Mouse (Mus musculus): ENCODE data around the gene St5.

St5 gene

DNA sequence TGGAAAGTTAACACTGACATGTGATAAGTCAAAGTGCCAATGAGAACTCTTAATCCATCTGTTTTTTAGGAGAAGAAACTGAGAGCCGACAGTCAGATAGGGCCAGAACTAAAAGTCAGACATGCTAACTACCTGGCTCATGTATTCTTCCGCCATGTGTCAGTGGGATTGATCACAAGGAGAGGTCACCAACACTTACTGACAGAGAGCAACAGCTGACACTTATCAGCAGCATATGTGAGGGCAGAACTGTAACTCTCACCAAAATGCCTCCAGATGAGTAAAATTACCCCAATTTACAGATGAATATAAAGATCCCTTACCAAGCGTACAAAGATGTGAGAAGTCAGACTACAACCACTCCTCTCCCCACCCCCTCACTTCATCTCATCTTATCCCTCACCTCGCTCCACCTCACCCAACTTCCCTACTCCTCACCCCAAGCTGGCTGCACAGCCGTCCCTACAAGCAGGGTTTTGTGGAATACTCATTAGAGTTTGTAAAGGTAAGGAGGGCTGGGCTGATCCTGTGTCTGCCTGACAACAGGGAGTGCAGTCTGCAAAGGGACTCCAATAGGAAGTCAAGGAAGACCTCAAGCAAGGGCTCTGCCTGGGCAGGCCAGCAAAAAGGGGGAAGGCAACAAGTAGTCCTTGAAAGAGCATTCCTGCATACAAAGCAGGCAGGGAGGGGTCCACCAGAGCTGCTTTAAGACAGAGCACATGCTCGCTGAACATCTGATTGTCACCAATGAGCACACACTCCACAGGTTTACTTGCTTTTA, 93.7 kb downstream of the St5 start:
- DNase-seq (ENCODE audit: low spot score in 2 of 2) = no peak

DNA sequence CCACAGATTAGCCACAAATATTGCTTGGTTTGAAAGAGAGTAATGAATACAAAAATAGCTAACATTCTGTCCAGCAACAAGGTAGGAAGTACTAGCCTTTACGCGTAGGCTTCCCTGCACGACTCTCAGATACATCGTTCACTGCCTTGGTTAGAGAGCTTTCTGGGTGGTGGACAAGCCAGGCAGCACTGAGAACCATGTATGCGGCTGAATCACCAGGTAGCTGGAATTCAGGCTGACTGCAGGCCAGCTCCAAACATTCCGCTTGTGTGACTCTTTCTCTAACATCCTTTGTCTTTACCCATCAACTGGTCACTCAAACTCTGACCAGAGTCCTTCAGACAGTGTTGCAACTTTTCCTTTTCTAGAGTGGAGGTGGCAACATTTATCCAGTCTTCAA, 94.6 kb downstream of the St5 start:
- DNase-seq (ENCODE audit: low spot score in 2 of 2) = no peak

DNA sequence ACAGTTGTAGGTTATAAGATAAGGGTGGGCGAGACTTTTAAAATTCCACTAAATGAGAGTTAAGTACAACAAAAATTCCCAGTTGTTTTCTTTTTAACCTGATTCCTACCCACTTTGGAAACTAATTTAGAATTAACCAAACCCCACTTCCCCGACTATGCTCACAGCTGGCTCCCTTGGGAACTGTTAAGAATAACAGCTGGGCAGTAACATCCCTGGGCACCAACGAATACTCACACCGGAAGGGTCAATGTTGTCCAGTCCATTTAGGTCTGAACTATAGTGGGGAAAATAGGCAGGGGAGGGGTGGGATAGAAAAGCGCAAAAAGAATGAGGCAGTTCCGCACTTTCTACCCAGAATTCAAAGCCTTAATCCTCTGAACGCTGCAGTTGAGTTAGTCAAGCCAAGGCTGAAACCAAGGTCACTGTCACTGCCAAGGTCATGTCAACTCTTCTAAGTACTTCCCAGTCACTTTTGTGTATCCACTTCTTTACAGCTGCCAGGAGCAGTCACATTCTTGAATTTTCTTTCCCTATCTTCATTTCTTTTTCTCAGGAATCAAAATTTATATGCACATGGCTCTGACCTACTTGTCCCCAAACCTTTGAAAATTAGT, 96.3 kb downstream of the St5 start:
- no peak for DNase-seq (ENCODE audit: low spot score in 2 of 2)

DNA sequence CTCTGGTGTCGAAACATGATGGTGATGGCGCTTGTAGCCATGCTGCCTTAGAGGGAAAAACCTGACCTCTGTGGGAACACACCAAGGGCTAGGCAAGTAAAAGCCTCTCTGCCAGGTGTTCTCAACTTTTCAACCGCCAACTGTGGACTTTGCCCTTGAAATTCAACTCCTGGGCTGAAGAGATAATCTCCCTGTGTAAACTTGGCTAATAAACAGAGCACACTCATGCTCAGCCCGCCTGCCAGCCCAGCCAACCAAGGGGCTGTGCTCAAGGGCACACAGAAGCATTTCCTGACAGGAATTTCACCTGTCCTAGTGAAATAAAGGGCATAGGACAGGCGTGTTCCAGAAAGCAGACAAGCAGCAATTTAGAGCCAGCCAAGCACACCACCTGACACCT, 100.8 kb downstream of the St5 start:
- no peak for DNase-seq (ENCODE audit: low spot score in 2 of 2)

DNA sequence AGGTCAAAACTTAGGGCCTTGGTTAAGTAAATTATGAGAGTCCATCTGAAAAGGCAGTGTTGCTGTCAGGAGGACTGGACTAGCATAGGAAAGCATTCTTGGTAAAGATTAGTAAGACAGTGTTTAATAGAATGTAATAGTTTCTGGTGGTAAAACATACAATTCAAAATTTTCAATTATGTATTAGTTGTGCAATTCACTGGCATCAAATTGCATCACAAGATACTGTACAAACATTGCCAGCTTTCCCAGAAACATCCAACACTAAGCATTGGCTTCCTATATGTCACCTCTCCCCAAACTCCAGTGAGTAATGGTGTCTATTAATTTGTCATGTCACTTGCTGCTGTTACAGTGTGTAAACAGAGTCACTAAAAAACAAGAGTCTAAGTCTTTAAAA, 101.4 kb downstream of the St5 start:
- DNase-seq (ENCODE audit: low spot score in 2 of 2) = no peak

DNA sequence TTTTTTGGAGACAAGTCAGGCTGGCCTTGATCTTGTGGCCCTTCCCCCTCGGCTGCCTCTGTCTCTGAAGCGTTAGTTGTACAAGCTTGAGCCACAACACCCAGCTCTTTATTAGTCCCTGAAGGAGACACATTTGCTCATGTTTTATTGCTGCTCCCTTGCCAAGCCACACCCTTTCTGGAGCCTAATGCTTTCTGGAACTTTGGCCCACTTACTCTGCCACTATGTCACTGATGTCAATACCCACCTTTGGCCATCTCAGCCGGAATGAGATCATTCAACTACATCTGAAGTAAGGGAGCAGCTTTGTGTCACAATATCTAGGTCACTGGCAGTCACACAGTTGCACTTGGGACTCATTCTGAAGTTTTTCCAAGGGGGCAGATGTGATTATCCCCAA, 102.7 kb downstream of the St5 start:
- no peak for DNase-seq (ENCODE audit: low spot score in 2 of 2)

DNA sequence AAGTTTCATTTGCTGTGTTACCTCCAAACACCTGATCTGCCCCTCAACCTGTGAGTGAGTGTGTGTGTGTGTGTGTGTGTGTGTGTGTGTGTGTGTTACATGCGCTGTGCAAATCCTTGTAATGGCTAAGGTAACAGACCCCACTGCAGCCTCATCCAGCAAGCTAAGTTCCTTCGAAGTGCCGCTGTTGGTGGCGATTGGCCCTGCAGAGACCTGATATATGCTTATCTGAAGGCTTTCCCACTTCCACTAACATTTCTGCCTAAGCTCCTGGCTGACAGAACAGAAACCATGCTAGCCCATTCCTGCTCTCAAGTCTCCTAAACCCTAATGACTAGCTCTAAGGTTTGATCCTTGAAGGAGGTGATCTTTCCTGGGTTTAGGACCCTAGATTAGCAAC, 103.4 kb downstream of the St5 start:
- DNase-seq (ENCODE audit: low spot score in 2 of 2) = no peak

DNA sequence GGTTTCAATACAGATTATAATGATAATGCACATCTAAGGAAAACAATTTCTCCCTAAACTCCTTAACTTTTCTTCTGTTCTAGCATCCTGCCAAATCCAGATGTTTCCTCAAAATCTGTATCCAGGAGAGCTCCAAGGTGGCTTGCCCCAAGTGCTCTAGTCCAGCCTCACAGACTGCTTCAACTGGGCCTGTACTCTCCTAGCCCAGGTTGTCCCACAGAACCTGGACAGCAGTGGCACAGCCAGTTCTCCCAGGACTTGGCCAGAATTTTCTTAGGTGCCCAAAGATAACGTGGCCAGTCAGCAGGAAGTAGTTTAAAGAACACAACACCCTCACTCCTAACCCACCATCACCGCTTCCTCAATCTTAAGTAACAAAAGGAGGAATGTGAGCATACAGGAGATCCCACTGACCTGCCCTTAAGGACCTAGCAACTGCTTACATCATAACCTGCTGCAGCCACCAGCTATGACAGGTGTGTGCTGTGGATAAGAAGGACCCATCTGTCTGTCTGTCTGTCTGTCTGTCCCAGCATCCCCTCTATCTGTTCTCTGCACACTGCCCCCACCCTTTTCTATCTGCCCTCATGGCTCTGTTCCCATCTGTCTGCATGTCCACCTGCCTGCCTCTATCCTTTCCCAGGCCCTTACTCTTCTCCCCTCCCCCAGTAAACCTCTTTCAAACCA, 108.4 kb downstream of the St5 start:
- no peak for DNase-seq (ENCODE audit: low spot score in 2 of 2)

DNA sequence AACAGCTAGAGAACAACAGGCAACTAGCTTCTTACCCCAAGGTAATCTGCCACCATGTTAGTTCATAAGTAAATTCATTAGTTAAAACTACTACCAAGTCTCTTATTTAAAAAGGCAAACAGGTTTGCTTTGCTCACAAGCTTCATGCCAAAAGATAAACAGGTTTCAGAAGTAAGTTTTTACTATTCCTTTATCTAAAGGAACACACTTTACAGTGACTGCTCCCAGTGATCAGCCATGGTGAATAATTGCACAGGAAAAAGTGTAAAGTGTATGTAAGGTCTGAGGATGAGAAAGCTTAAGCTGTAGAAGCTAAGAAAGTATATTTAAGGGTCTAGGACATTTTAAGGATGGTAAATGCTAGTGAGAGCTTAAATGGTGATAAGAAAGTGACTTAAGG, 109.4 kb downstream of the St5 start:
- DNase-seq (ENCODE audit: low spot score in 2 of 2) = no peak

DNA sequence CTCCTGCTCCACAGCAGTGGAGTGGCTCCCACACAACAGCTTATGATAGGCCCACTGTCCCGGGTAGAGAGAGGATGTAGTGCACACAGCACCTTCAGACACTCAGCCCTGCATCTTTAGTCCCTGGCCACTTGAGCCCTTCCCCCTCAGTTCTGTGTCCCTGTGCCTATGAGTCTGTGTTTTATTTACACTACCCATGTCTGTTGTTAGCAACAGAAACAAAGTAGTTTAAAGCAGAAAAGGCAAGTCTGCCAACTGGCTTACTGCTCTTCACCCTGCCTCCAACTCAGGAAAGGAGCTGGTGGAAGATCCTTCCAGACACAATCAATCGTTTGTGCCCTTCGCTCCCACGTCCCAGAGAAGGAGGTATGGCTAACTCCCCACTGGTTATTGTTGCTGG, 111.2 kb downstream of the St5 start:
- no peak for DNase-seq (ENCODE audit: low spot score in 2 of 2)

DNA sequence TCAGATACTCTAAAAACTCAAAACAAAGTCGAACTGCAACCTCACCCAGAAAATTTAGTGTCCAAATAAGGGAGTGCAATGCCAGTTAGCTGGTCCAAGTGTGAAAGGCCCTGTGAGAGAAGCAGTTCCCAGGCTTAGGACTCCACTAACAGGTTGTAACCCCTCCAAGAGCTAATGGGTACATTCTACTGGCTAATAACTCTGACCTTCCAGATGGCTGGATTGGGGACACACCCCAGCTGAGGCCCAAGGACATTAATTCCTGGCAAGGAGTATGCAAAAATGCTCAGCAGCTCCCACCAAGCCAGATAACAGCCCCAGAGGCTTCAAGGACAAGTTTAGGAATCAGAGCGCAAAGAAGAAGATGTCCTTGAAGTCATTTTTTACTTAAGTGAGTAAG, 112.8 kb downstream of the St5 start:
- no peak for DNase-seq (ENCODE audit: low spot score in 2 of 2)

DNA sequence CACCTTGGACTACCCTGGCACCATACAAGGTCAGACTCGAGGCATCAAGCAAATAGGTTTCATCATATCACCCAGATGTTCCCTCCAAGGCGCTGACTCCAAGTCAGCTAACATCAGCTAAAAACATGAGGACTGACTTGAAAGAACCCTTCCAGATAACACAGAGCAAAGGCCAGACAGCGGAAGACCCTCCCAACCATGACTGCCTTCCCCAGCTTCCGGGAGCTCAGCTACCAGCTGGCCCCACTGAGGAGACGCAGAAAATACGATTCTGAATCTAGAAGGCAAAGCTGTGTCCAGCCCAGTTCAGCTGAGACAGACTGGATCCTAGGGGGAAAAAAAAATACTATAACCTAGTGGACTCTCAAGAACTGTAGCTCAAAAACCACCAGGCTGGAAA, 114.4 kb downstream of the St5 start:
- DNase-seq (ENCODE audit: low spot score in 2 of 2) = no peak

DNA sequence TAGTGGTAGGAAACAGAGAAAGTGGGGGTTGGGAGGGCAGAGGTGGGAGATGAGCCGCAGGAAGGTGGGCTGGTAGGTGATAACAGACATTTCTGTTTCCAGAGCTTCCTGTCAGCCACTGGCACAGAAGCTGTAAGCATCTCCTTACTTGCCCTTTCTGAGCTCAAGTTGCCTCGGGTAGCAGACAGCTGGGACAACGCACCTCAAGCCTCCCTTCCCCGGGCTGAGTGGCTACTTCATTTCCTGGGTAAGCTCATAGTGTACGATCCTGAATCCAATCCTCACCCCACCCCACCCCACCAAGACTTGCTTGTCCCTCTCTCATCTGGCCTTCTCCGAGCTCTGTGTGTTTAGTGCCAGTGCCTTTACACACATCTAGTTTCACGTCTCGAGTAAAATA, 115.3 kb downstream of the St5 start:
- DNase-seq (ENCODE audit: low spot score in 2 of 2) = no peak

DNA sequence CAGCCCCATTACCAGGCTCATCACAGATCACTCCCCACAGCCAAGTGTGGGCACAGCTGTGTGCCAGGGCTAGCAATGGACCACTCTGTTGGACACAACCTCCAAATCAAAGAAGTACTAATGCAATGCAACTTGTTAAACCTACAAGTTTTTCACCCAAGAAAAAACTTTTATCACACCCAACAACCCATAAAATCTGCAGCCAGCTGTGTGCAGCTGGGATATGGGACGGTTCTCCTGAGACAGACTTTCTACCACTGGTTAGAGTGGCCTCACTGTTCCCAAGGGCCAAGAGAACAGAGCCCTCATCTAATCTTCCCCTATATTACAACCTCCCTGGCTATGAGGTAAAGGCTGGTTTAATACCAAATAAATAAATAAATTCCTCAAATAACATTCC, 118.9 kb downstream of the St5 start:
- DNase-seq (ENCODE audit: low spot score in 2 of 2) = no peak

DNA sequence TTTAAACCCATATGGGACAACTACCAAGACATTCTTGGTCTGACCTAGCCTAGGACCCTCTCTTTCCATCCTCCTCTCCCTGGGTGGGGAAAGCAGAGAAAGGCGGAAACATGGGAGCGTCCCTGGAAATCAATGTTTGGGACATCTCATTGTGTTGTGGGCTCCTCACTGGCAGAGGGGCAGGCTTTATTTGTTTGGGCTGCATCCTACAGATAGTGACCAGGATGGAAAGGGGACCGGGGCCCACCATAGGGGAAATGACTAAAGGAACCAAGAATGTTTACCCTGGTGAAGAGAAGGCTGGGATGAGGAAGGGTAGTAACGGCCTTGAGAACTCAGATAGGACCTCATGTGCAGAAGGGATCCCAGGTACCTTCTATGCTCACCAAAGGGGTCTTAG, 122.9 kb downstream of the St5 start:
- DNase-seq (ENCODE audit: low spot score in 2 of 2) = no peak

DNA sequence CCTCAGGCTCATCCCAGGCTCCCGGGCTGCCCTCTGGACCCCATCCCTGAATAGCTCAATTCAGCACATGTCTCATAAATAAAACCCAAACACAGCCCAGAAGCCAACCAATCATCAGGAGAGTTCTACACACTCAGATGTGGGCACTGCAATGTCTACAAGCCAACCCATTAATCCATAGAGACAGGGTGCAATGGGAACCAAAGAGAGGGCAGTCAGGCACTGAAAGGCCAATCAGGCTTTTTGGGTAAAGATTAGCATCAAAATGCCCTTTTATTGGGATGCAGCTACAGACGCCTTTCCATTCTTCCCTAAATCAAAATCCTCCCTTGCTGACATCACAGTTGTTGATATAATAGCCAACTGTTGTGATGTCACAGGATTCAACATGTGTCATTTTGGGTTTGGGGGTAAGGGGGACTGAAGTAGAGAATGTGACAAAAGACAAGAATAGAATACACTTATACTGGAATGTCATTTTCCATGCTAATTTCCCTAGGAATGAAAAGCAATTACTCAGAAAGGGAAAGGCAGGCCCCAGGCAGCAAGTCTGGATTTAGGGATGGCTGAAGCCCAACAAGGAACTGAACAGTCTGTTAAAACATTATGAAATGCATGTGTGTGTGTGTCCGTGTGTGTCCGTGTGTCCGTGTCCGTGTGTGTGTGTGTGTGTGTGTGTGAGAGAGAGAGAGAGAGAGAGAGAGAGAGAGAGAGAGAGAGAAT, 123.7 kb downstream of the St5 start:
- no peak for DNase-seq (ENCODE audit: low spot score in 2 of 2)

DNA sequence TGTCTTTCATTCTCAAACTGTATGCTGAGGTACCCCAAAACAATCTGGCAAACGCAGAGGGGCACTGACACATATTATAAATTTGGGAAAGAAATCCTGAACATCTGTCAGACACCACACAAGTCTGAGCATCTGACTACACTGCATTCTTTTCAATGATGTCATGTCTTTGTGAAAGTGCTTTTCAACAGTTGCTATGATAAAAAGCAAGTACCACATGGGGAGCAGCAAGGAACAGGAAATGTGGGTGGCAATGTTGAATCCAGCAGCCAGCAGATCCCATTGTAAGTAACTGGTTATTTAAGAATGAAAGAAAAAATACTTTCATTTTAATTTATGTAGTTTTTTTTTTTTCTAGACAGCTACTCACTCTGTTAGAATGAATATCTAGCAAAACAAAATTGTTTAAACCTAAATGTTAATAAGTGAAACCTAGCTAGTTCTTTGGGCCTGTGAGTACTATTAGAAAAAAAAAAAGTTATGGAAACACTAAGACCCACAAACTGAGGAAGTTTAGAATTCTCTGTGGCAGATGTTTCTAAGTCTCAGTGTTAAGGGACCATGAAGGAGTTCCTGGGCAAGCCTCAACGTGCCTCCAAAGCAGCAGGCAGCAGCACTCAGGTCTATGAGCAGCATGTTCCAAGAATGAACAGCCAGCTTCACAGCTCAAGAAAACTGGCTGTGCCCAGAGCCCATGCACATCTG, 124.4 kb downstream of the St5 start:
- DNase-seq (ENCODE audit: low spot score in 2 of 2) = no peak

DNA sequence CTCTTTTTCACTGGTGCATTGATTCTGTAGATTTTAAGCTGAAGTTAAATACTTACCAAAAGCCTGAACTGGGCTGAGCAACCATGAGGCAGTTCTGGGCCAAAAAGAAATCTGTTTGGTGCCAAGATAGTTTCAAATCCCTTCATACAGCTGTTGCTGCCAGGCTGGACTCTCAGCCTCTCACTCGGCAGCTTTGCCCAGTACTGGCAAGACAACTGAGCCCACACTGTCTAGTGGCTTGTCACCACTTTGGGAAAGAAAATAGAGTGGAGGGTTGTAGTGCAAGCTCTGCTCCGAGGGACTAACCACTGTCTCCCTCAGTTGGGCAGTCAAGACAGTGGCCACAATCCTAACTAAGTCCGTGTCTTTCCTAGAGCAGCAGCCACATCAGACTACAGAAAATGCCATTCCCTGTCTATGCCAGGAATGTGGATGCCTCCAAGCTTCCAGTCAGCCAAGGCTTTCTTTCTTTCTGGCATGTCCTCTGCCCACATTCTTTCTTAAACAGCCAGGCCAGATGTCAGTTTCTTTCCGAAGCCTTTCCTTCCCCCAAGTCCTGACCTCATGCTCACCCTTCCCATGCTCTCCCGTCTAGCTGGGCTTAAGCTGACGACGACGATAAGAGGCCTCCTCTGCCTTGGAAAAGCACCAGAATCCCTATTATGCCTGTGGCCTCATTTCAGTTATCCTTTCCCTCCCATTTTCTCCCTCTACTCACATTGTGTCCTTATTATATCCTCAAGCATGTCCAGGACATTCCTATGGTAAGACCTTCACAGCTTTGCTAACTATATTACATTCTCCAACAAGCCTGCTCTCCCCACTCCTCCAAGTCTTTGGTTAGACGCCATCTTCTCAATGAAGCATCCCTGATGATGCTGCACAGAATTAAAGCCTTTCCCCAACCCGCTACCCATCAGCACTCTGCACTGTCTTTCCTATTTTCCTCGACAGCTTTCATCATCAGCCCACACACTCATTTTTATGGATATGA, 126.8 kb downstream of the St5 start:
- no peak for DNase-seq (ENCODE audit: low spot score in 2 of 2)

DNA sequence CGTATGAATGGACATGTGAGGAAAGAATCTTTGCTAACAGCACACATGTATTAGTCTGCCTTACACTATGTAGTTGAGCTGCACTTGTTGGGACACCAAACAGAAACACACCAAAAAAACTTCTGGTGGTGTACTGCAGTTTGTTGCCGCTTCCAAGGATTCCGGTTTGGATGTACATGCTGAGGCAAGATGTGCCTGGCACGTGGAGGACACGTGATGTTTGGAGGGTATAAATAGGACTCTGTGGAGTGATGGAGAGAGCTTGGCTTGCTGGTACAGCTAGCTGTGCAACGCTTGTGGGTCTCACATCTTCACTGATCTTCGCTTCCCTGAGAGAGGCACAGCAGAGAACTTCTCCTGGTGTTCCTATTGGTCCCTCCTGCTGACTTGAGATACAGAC, 129.2 kb downstream of the St5 start:
- no peak for DNase-seq (ENCODE audit: low spot score in 2 of 2)

DNA sequence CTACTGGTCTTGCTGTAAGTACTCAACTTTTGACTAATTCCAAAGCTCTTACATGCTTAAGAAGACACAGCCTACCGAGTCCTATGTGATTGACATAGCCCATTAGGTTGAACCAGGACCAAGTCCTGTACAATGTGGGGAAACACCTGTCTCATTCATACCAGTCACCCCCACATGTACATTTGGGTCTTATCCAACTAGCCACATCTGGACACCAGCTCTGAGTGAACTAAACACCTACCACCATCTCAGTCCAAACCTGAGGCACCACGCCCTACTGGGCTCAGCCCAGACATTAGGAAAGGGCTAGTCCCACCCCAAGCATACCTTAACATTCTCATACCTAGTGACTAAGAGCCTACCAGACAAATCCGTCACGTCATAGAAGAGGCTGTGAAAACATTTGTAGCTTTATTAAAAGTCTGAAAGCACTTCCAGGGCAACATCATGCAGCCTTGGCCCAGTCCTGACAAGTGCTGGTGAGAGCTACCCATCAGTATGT, 135.0 kb downstream of the St5 start:
- DNase-seq (ENCODE audit: low spot score in 2 of 2) = no peak
